Mouse (Mus musculus) intestine, embryonic 16.5 days (tissue): ENCODE measurements around the gene Sh3bp5. TPM values are rescaled to one million over a fixed set of nuclear protein-coding genes. Genes with fewer than 3 reads are reported as not detected.
"Not testable (repeated sequence)": the region's sequence is repeated elsewhere in the genome, so short reads cannot be mapped to it uniquely, and the experiment has no call there.

Source experiments
- ATAC-seq: fragments of 200-750 bp; cut with Nextera tagmentation; 2 replicates; pipeline ENCODE4 v1.8.0; 2017; ENCODE audit warnings: moderate TSS enrichment, moderate library complexity
- H3K27ac ChIP-seq: fragments of 300-500 bp; sonication (generic); 2 replicates; pipeline ENCODE4 v1.5.1; 2014; ENCODE audit warnings: mild to moderate bottlenecking, low read length
- H3K27me3 ChIP-seq: fragments of 300-500 bp; sonication (generic); replicated peaks from 2 replicates; pipeline ENCODE4 v1.6.1; 2014; ENCODE audit warnings: low read length, control low read depth, mixed read lengths; ENCODE audit not compliant: control insufficient read depth, insufficient read depth
- H3K36me3 ChIP-seq: fragments of 300-500 bp; sonication (generic); 2 replicates; pipeline ENCODE4 v1.6.1; 2014; ENCODE audit warnings: low read length, control low read depth; ENCODE audit not compliant: control insufficient read depth, insufficient read depth
- H3K4me1 ChIP-seq: fragments of 300-500 bp; sonication (generic); 2 replicates; pipeline ENCODE4 v1.6.1; 2014; ENCODE audit warnings: low read length, control low read depth, mixed read lengths; ENCODE audit not compliant: control insufficient read depth, insufficient read depth
- H3K4me2 ChIP-seq: fragments of 300-500 bp; sonication (generic); 2 replicates; pipeline ENCODE4 v1.6.1; 2014; ENCODE audit warnings: low read depth, low read length, control low read depth
- H3K4me3 ChIP-seq: fragments of 300-500 bp; sonication (generic); 2 replicates; pipeline ENCODE4 v1.5.1; 2014; ENCODE audit warnings: mild to moderate bottlenecking, low read length
- H3K9ac ChIP-seq: fragments of 300-500 bp; sonication (generic); 2 replicates; pipeline ENCODE4 v1.6.1; 2014; ENCODE audit warnings: low read depth, low read length
- H3K9me3 ChIP-seq: fragments of 300-500 bp; sonication (generic); 2 replicates; pipeline ENCODE4 v1.6.1; 2016; ENCODE audit warnings: low read length, control low read depth; ENCODE audit not compliant: control insufficient read depth
- WGBS: fragments of 180-500 bp; shearing (Covaris S2); extraction: QIAGEN DNeasy Blood & Tissue Kit; methylation state at CpG from one replicate; pipeline ENCODE4 v1.1.7; 2014; 5-methylcytosine and 5-hydroxymethylcytosine counted together
- polyA plus RNA-seq: library from polyadenylated mRNA; unstranded; fragments of >200 nt; fragmentation: Nextera tagmentation; extraction: Ambion mirVana; gene quantifications from 2 replicates; pipeline ENCODE4 v1.2.1, GENCODE M21; 2015

Sh3bp5 gene
- polyA plus RNA-seq, 1 experiment from 2014 or later: 17.2 TPM

DNA sequence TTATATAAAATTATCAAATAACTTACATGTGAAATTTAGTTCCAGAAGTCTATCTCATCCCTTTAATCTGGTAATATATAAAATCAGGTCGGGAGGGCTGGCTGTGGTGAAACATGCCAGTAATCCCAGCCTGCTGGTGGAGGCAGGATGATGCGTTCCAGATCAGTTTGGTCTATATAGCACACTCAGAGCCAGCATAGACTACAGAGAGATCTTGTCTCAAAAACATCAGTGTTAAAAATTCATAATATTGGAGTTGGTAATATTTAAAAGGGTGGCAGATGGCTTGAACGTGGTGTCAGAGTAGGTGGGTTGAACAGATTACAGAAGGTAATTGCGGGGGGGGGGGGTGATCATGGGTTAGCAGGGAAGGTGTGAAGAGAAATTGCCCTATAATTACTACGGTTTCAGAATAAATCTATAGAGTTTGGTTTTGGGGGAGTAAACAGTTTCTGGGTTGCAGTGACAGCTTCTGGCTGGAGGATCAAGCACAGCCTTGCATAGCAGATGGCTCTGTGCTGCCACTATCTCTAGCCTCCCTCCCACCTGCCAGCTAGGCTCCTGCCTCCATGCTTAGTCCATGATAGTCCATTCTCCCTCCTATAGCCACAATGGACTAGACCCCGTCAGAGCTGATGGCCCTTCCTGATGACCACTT is 20.3 kb upstream of the Sh3bp5 start:
- 81% methylated on average over 6 of the region's 6 CpGs for WGBS
- no peak overlapping the region for H3K4me2 ChIP-seq

DNA sequence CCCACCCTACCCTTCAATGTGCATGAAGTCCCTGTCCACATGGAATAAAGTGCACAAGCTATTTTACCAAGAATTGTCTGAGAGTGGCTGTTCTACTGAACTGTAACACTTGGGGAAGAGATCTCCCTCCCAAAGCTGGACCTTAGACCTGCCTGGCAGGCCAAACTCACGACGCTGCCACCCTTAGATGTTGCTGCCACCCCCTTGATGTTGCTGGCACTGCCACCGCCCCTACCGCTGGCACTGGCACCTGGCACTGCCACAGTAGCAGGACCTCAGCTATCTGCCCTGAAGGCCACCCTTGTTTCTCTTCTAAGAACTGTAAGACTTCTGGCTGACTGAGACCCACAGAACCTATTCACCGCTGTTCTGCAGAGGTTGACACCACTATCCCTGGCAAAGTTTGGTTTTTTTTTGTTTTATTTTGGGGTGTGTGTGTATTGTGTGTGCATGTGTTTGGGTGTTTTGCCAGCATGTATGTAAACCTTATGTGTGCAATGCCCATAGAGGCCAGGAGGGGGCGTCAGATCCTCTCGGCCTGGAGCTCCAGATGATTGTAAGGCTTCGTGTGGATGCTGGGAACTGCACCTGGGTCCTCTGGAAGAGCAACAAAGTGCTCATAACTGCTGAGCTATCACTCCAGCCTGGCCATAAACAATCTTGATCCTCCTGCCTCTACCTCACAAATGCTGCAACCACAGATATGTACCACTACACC is 19.1 kb upstream of the Sh3bp5 start:
- ATAC-seq: no peak
- Histone ChIP-seq H3K9me3 (no peaks in the 10 kb centered on the region), H3K4me1 (no peaks in the 10 kb centered on the region), H3K4me2 (no peak overlapping the region), H3K27me3 (no peaks in the 10 kb centered on the region), H3K4me3 (no peak overlapping the region), H3K36me3 (no peaks in the 10 kb centered on the region), H3K9ac (no peak overlapping the region), H3K27ac (no peak overlapping the region)
- WGBS: 86% methylated on average over 8 of the region's 8 CpGs

More for the DNA sequence above, 20.3 kb upstream of the Sh3bp5 start:
- Histone ChIP-seq H3K27me3 (no peaks in the 10 kb centered on the region), H3K4me1 (no peaks in the 10 kb centered on the region), H3K36me3 (no peaks in the 10 kb centered on the region), H3K4me3 (no peak overlapping the region), H3K27ac (no peak overlapping the region), H3K9ac (no peak overlapping the region), H3K9me3 (no peaks in the 10 kb centered on the region)
- no peak for ATAC-seq

DNA sequence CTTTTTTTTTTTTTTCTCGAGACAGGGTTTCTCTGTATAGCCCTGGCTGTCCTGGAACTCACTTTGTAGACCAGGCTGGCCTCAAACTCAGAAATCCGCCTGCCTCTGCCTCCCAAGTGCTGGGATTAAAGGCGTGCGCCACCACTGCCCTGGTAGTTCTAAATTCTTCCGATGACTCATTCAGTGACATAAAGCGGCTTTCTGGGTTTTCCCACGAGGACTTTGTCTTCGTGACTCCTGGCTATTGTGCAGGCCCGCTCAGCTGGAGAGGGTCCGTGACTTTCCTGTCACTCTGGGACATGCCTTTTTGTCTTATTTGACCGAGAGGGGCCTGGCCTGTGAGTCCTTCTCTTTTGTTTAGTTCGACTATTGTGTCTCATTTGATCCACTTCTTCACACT is 18.1 kb upstream of the Sh3bp5 start:
- H3K36me3 ChIP-seq, H3K4me3 ChIP-seq, H3K4me1 ChIP-seq, H3K9me3 ChIP-seq, H3K27ac ChIP-seq, H3K27me3 ChIP-seq, H3K9ac ChIP-seq, ATAC-seq, H3K4me2 ChIP-seq: not testable (repeated sequence)
- 80% methylated on average over 12 of the region's 12 CpGs for whole genome bisulfite sequencing

DNA sequence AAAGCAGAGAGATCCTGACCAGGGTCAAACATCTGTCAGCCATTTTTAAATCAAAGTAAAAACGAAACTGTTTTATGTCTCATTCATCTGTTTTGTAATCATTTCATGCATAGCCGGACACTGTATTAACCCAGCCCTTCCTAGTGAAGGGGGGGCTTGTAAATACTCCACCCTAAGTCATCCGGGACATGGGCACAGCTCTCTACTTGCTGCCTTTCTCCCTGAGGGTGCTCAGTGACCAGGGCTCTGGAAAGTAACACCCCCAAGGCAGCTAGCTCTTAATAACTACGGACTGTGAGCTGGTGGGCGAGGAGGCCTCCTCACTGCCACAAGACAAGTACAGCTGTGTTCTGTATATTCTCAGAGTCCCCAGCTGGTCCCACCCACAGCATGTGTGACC is 13.1 kb upstream of the Sh3bp5 start:
- Histone ChIP-seq H3K27ac (no peak overlapping the region), H3K9me3 (no peaks in the 10 kb centered on the region), H3K4me2 (no peak overlapping the region), H3K4me3 (no peak overlapping the region), H3K9ac (no peak overlapping the region), H3K36me3 (no peaks in the 10 kb centered on the region), H3K4me1 (no peaks in the 10 kb centered on the region), H3K27me3 (no peaks in the 10 kb centered on the region)
- no peak for ATAC-seq
- WGBS: 49% methylated on average over 5 of the region's 5 CpGs

DNA sequence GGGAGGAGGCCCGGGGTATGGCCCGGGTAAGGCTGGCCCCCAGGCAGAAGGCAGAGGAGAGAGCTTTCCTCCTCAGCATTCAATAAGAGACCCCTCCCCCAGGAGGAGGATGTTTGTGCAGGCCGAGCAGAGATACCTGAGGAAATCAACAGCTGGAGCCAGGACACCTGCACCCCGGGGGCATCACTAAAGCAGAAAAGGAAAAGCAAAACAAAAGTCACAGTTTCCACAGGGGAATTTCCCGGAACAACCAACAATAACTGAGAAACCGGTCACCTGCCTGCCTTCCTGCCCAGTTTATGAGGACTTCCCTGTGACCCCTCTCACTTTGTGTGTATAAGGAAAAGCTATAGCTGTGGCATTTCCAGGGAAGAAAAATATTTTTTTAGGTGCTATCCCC is 7.7 kb upstream of the Sh3bp5 start:
- WGBS: 63% methylated on average over 6 of the region's 6 CpGs
- Histone ChIP-seq H3K9me3 (no peaks in the 10 kb centered on the region), H3K36me3 (no peaks in the 10 kb centered on the region), H3K9ac (no peak overlapping the region), H3K4me1 (no peaks in the 10 kb centered on the region), H3K4me2 (no peak overlapping the region), H3K4me3 (no peak overlapping the region), H3K27me3 (no peaks in the 10 kb centered on the region), H3K27ac (no peak overlapping the region)
- no peak for ATAC-seq

DNA sequence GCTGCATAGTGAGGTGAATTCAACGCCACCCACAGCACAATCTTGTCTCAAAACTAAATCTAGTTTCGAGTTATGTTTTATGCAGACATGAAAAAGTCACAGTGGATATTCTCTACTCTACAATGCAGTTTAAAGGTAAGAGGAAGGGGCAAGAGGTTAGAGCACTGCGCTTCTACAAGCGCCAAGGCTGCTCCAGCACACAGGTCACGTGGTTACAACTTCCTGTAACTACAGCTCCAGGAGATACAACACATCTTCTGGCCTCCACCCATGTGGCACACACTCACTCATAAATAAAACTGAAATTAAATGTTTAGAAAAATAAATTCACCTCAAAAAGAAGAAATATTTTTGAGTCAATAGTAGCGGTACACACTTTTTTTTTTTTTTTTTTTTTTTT is 4.8 kb upstream of the Sh3bp5 start:
- no peak overlapping the region for H3K4me2 ChIP-seq
- no peaks in the 10 kb centered on the region for H3K36me3 ChIP-seq
- whole genome bisulfite sequencing: 81% methylated on average over 6 of the region's 6 CpGs
- no peaks in the 10 kb centered on the region for H3K9me3 ChIP-seq
- H3K4me1 ChIP-seq: 0 out of 2 replicates have a peak, but pooled peaks cover 3% of the 10 kb centered on the region
- H3K4me3 ChIP-seq: no peak overlapping the region
- H3K9ac ChIP-seq: no peak overlapping the region
- ATAC-seq: no peak
- no peaks in the 10 kb centered on the region for H3K27me3 ChIP-seq
- no peak overlapping the region for H3K27ac ChIP-seq

DNA sequence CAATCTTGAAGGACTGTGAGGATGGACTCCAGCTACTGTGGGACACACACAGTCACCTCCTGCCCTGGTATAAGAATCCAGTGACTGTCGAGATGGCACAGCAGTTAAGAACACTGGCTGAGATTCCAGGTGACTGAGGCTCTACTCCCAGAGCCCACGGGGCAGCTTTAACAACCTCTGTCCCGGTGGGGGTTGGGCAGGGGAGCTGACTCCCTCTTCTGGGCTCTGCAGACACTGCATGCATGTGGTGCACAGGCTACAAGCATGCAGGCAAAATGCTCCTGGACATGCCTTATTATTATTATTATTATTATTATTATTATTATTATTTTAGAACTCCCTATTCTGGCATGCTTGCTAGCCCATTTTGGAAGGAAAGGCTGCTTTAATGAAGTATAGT is 4.4 kb upstream of the Sh3bp5 start:
- Histone ChIP-seq H3K27me3 (no peaks in the 10 kb centered on the region), H3K9ac (no peak overlapping the region), H3K27ac (no peak overlapping the region), H3K9me3 (no peaks in the 10 kb centered on the region), H3K36me3 (no peaks in the 10 kb centered on the region), H3K4me2 (no peak overlapping the region), H3K4me3 (no peak overlapping the region), H3K4me1 (0 out of 2 replicates have a peak, but pooled peaks cover 3% of the 10 kb centered on the region)
- 36% methylated on average over 3 of the region's 3 CpGs for WGBS
- no peak for ATAC-seq

DNA sequence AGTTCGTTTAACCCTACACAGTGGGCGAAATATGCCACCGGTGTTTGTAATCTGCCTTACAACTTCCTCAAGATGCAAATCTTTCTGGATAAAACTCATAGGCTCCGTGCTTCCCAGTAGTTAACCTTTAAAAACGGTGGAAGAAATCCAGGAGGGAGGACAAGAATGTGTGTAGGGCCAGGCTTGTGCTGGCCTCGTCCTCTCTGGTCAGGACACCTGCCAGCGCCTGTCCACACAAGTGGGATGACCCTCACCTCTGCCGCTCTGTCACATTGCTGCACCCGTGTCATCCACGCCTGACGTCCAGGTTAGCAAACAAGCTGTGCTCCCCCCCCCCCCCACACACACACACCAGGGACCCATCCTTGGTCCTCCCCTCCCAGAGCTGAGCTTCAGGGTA is 3.4 kb upstream of the Sh3bp5 start:
- Histone ChIP-seq H3K9me3 (no peaks in the 10 kb centered on the region), H3K36me3 (no peaks in the 10 kb centered on the region), H3K27me3 (no peaks in the 10 kb centered on the region), H3K9ac (no peak overlapping the region), H3K4me2 (no peak overlapping the region), H3K4me3 (no peak overlapping the region), H3K4me1 (peaks cover 4% of the 10 kb centered on the region; the same call in 1 of the 2 replicates), H3K27ac (no peak overlapping the region)
- 74% methylated on average over 11 of the region's 11 CpGs for WGBS
- no peak for ATAC-seq

DNA sequence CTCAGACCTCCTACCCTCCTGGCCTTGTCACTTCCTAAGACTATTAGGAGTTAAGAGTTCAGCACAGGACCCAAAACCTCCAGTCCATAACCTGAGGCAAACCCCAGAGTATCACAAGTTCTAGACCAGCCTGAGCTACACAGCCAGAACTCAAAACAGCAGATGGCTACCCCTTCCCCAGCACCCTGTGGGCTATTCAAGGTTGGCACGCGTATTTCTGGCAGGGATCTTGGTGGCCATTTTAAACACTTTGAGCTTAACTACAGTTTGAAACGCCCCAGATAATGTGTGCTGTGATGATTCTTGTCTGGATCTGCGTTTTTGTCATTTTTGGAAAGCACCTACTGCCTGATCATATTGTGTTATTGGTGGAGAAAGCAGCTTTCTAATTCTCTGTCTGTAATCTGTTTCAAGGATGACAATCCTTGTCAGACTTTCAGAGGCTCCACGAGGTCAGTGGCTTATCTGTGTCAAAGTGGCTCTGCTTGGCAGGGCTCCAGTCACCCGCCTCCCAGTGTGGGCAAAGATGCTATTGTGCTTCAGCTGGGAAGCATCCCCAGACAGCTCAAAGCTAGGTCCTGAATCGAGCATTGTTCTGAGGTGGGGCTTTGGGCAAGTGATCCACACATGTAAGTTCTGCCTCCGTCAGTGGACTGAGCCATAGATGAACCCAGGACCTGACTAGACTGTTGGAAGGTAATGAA is 2.1 kb upstream of the Sh3bp5 start:
- Histone ChIP-seq H3K9ac (no peak overlapping the region), H3K4me1 (peaks cover 14% of the 10 kb centered on the region; the same call in 1 of the 2 replicates), H3K4me3 (no peak overlapping the region), H3K9me3 (no peaks in the 10 kb centered on the region), H3K27me3 (no peaks in the 10 kb centered on the region), H3K36me3 (no peaks in the 10 kb centered on the region), H3K27ac (no peak overlapping the region), H3K4me2 (no peak overlapping the region)
- WGBS: 71% methylated on average over 8 of the region's 8 CpGs
- ATAC-seq: no peak
